Mouse (Mus musculus): ENCODE data around the gene Gm30191.

DNA sequence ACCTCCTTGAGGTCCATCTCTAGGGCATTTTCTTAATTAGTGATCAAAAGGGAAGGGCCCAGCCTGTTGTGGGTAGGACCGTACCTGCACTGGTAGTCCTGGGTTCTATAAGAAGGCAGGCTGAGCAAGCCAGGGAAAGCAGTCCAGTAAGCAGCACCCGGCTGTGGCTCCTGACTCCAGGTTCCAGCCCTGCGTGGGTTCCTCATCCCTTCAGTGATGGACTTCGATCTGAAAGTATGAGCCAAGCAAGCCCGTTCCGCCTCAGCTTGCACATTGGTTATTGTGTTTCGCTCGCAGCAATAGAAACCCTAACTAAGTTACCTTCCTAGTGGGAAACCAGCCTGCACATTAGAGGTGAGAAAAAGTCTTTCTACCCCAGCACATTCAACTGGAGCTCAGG lies 50.6 kb downstream of the Gm30191 start:
- no peak for TF ChIP-seq POLR2A (IDR thresholded peaks at IDR 0.05; ENCODE audit: borderline replicate concordance, extremely low read depth, insufficient read depth, insufficient read length, poor library complexity, severe bottlenecking)
- TF ChIP-seq CTCF (IDR thresholded peaks at IDR 0.05; ENCODE audit: borderline replicate concordance, extremely low read depth, insufficient read depth, insufficient read length) = no peak
